Mouse (Mus musculus): ENCODE measurements around the gene Sirt6.

GRCm38 (mm10) chr10:81608308-81608707 lies 19.3 kb downstream of the Sirt6 start:
- no peak for TF ChIP-seq FLI1 (IDR thresholded peaks at IDR 0.05; ENCODE audit: low read length)
- TF ChIP-seq GATA1 (IDR thresholded peaks at IDR 0.05; ENCODE audit: borderline replicate concordance, low read length): no peak
